Mouse (Mus musculus) midbrain, embryonic 14.5 days (tissue): Measurements from ENCODE around the gene Rnf115. TPM values are rescaled to one million over a fixed set of nuclear protein-coding genes. Genes with fewer than 3 reads are reported as not detected.
A peak's percentile ranks its signal among the peaks of the same experiment; 100 is the strongest.

Source experiments
- ATAC-seq: fragments of 200-750 bp; cut with Nextera tagmentation; 2 replicates; pipeline ENCODE4 v1.8.0; 2017; ENCODE audit warnings: moderate number of reproducible peaks, moderate library complexity; ENCODE audit not compliant: low FRiP score, low TSS enrichment
- DNase-seq: peaks from one replicate; pipeline ENCODE4 v3.0.0-alpha.2; 2015
- H3K27ac ChIP-seq: fragments of 300-500 bp; sonication (generic); replicated peaks from 2 replicates; pipeline ENCODE4 v1.5.1; 2014; ENCODE audit warnings: mild to moderate bottlenecking, low read depth, low read length, moderate library complexity
- H3K27me3 ChIP-seq: fragments of 300-500 bp; sonication (generic); 2 replicates; pipeline ENCODE4 v1.6.1; 2014; ENCODE audit warnings: low read length, control low read depth, mixed read lengths; ENCODE audit not compliant: control insufficient read depth, insufficient read depth
- H3K36me3 ChIP-seq: fragments of 300-500 bp; sonication (generic); 2 replicates; pipeline ENCODE4 v1.6.1; 2014; ENCODE audit warnings: low read length, control low read depth; ENCODE audit not compliant: control insufficient read depth, insufficient read depth
- H3K4me1 ChIP-seq: fragments of 300-500 bp; sonication (generic); 2 replicates; pipeline ENCODE4 v1.6.1; 2014; ENCODE audit warnings: mild to moderate bottlenecking, antibody characterized with exemption, low read length, control low read depth; ENCODE audit not compliant: control insufficient read depth, insufficient read depth
- H3K4me2 ChIP-seq: fragments of 300-500 bp; sonication (generic); 2 replicates; pipeline ENCODE4 v1.6.1; 2014; ENCODE audit warnings: mild to moderate bottlenecking, low read length, moderate library complexity
- H3K4me3 ChIP-seq: fragments of 300-500 bp; sonication (generic); replicated peaks from 2 replicates; pipeline ENCODE4 v1.5.1; 2014; ENCODE audit warnings: low read depth, low read length
- H3K9ac ChIP-seq: fragments of 300-500 bp; sonication (generic); replicated peaks from 2 replicates; pipeline ENCODE4 v1.6.1; 2014; ENCODE audit warnings: mild to moderate bottlenecking, low read length, moderate library complexity
- H3K9me3 ChIP-seq: fragments of 300-500 bp; sonication (generic); 2 replicates; pipeline ENCODE4 v1.6.1; 2016; ENCODE audit warnings: low read length, control low read depth, mixed read lengths; ENCODE audit not compliant: control insufficient read depth
- WGBS: fragments of 180-500 bp; shearing (Covaris S2); extraction: QIAGEN DNeasy Blood & Tissue Kit; methylation state at CpG from one replicate; pipeline ENCODE4 v1.1.7; 2014; 5-methylcytosine and 5-hydroxymethylcytosine counted together
- polyA plus RNA-seq: library from polyadenylated mRNA; unstranded; fragments of >200 nt; fragmentation: Nextera tagmentation; extraction: Ambion mirVana; gene quantifications from 2 replicates; pipeline ENCODE4 v1.2.1, GENCODE M21; 2014

Rnf115 gene
- polyA plus RNA-seq, 1 experiment from 2014 or later: 83.8 TPM

GRCm38 (mm10) chr3:96812395-96813091, 85.1 kb downstream of the Rnf115 start:
- DNase-seq (peak; percentile 82), ATAC-seq (no peak)
- no peaks in the 10 kb centered on the region for H3K27me3 ChIP-seq
- H3K9ac ChIP-seq: no peak overlapping the region
- 47% methylated on average over 20 of the region's 20 CpGs for WGBS
- no peaks in the 10 kb centered on the region for H3K9me3 ChIP-seq
- H3K27ac ChIP-seq: no peak overlapping the region
- H3K36me3 ChIP-seq: no peaks in the 10 kb centered on the region
- 0 out of 2 replicates have a peak, but pooled peaks cover 3% of the 10 kb centered on the region for H3K4me1 ChIP-seq
- H3K4me2 ChIP-seq: 0 out of 2 replicates have a peak overlapping the region, but pooled peaks have one; percentile 17
- no peak overlapping the region for H3K4me3 ChIP-seq

- Histone ChIP-seq H3K4me1 (0 out of 2 replicates have a peak, but pooled peaks cover 3% of the 10 kb centered on the region), H3K4me2 (no peak overlapping the region), H3K9ac (no peak overlapping the region), H3K9me3 (no peaks in the 10 kb centered on the region), H3K36me3 (no peaks in the 10 kb centered on the region), H3K27ac (no peak overlapping the region), H3K27me3 (no peaks in the 10 kb centered on the region), H3K4me3 (no peak overlapping the region)
- DNase-seq (peak; percentile 48), ATAC-seq (no peak)
- 28% methylated on average over 9 of the region's 9 CpGs for WGBS
Measured at GRCm38 (mm10) chr3:96813106-96813505, 85.6 kb downstream of the Rnf115 start.

GRCm38 (mm10) chr3:96813591-96814244, 86.3 kb downstream of the Rnf115 start:
- no peak overlapping the region for H3K4me2 ChIP-seq
- WGBS: 60% methylated on average over 7 of the region's 7 CpGs
- H3K36me3 ChIP-seq: no peaks in the 10 kb centered on the region
- no peak overlapping the region for H3K9ac ChIP-seq
- H3K9me3 ChIP-seq: no peaks in the 10 kb centered on the region
- DNase-seq (no peak), ATAC-seq (no peak)
- 0 out of 2 replicates have a peak, but pooled peaks cover 3% of the 10 kb centered on the region for H3K4me1 ChIP-seq
- H3K27me3 ChIP-seq: no peaks in the 10 kb centered on the region
- H3K4me3 ChIP-seq: no peak overlapping the region
- H3K27ac ChIP-seq: no peak overlapping the region

- H3K36me3 ChIP-seq: no peaks in the 10 kb centered on the region
- H3K4me3 ChIP-seq: no peak overlapping the region
- no peak overlapping the region for H3K27ac ChIP-seq
- WGBS: 61% methylated on average over 6 of the region's 6 CpGs
- DNase-seq: no peak
- H3K9ac ChIP-seq: no peak overlapping the region
- no peak for ATAC-seq
- 0 out of 2 replicates have a peak, but pooled peaks cover 3% of the 10 kb centered on the region for H3K4me1 ChIP-seq
- H3K9me3 ChIP-seq: no peaks in the 10 kb centered on the region
- H3K4me2 ChIP-seq: no peak overlapping the region
- H3K27me3 ChIP-seq: no peaks in the 10 kb centered on the region
Measured at GRCm38 (mm10) chr3:96814342-96814741, 86.9 kb downstream of the Rnf115 start.

DNA sequence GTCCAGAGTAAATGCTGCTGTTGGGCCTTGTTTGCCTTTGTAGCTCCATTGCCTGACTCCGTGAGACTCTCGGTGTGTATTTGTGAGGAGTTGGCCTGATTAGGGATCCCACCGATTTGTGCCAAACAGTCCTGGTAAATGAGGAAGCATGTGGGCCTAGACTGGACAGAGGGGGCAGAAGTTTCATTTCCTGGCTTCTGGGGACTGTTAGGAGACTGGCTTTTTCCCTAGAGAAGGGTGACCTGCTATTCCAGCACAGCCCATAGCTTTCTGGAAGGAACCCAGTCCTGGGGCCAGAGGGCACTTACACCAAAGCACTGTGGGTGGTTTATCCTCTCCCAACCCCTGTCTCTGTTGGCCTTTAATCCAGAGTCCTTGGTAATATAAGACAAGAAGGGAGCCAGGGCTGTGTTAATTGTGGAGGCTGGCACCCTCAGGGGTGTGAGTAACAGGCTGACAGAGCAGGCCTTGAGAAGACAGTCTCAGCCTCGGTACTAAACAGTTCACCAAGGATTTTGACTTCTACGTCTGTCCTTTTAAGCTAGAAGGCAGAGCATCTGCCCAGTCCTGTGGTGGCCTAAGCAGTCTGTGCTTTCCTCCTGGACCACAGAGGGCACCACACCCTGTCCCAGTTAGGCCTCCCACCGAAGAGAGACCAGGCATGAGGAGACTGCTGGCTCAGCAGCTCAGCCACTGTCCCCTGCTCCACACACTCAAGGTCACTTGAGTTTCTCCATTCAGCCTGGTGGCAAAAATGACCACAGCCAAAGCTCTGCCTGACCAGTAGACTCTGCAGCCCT, 92.9 kb downstream of the Rnf115 start:
- ATAC-seq: no peak
- Histone ChIP-seq H3K27me3 (no peaks in the 10 kb centered on the region), H3K36me3 (no peaks in the 10 kb centered on the region), H3K4me2 (no peak overlapping the region), H3K4me3 (no peak overlapping the region), H3K27ac (no peak overlapping the region), H3K4me1 (no peaks in the 10 kb centered on the region), H3K9me3 (no peaks in the 10 kb centered on the region), H3K9ac (no peak overlapping the region)
- 82% methylated on average over 6 of the region's 6 CpGs for WGBS
- DNase-seq: no peak

- H3K9ac ChIP-seq: no peak overlapping the region
- H3K4me2 ChIP-seq: no peak overlapping the region
- DNase-seq: no peak
- no peak overlapping the region for H3K27ac ChIP-seq
- no peak overlapping the region for H3K4me3 ChIP-seq
- H3K27me3 ChIP-seq: no peaks in the 10 kb centered on the region
- H3K36me3 ChIP-seq: no peaks in the 10 kb centered on the region
- ATAC-seq: no peak
- WGBS: 89% methylated on average over 4 of the region's 4 CpGs
- H3K9me3 ChIP-seq: no peaks in the 10 kb centered on the region
- H3K4me1 ChIP-seq: no peaks in the 10 kb centered on the region
Measured at GRCm38 (mm10) chr3:96821581-96821980, 94.1 kb downstream of the Rnf115 start.

DNA sequence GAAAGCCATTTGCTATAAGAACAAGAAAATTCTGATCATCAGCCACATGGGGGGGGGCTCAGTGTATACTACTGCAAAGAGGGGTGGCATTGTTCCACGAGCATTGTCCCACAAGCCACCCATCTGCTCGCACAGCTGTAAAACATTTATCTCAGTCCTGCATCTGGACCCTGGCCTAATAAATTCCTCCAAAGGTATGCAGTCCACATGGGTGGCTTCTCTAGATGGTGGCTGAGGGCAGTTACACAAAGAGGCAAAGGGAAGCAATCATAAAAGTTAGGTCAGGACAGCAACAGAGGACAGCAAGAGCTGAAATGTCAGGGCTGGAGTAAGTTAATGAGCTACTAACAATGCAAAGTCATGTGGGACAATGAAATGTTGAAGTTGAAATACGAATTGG, 96.2 kb downstream of the Rnf115 start:
- 79% methylated on average over 3 of the region's 3 CpGs for WGBS
- no peaks in the 10 kb centered on the region for H3K9me3 ChIP-seq
- no peak overlapping the region for H3K4me3 ChIP-seq
- no peaks in the 10 kb centered on the region for H3K27me3 ChIP-seq
- no peaks in the 10 kb centered on the region for H3K36me3 ChIP-seq
- H3K4me1 ChIP-seq: no peaks in the 10 kb centered on the region
- ATAC-seq: no peak
- H3K4me2 ChIP-seq: no peak overlapping the region
- no peak overlapping the region for H3K9ac ChIP-seq
- H3K27ac ChIP-seq: no peak overlapping the region
- DNase-seq: no peak

- DNase-seq: no peak
- Histone ChIP-seq H3K9ac (no peak overlapping the region), H3K27ac (no peak overlapping the region), H3K36me3 (no peaks in the 10 kb centered on the region), H3K9me3 (no peaks in the 10 kb centered on the region), H3K4me3 (no peak overlapping the region), H3K4me2 (no peak overlapping the region), H3K4me1 (no peaks in the 10 kb centered on the region), H3K27me3 (no peaks in the 10 kb centered on the region)
- 87% methylated on average over 12 of the region's 12 CpGs for WGBS
- ATAC-seq: no peak
Measured at GRCm38 (mm10) chr3:96824614-96825013, 97.2 kb downstream of the Rnf115 start.
